Mouse (Mus musculus) hindbrain, embryonic 15.5 days (tissue): ENCODE measurements around the gene Slc30a5. TPM values are rescaled to one million over a fixed set of nuclear protein-coding genes. Genes with fewer than 3 reads are reported as not detected.
"Not testable (repeated sequence)": the region's sequence is repeated elsewhere in the genome, so short reads cannot be mapped to it uniquely, and the experiment has no call there.

ENCODE experiments used
- ATAC-seq: fragments of 200-750 bp; cut with Nextera tagmentation; 2 replicates; pipeline ENCODE4 v1.8.0; 2017; ENCODE audit warnings: low read depth, moderate number of reproducible peaks, moderate TSS enrichment; ENCODE audit not compliant: low FRiP score
- H3K27ac ChIP-seq: fragments of 300-500 bp; sonication (generic); replicated peaks from 2 replicates; pipeline ENCODE4 v1.5.1; 2015; ENCODE audit warnings: mild to moderate bottlenecking, inconsistent platforms
- H3K27me3 ChIP-seq: fragments of 300-500 bp; sonication (generic); 2 replicates; pipeline ENCODE4 v1.6.1; 2015; ENCODE audit warnings: control low read depth, inconsistent platforms
- H3K36me3 ChIP-seq: fragments of 300-500 bp; sonication (generic); 2 replicates; pipeline ENCODE4 v1.6.1; 2015; ENCODE audit warnings: control low read depth, inconsistent platforms
- H3K4me1 ChIP-seq: fragments of 300-500 bp; sonication (generic); replicated peaks from 2 replicates; pipeline ENCODE4 v1.6.1; 2015; ENCODE audit warnings: control low read depth, inconsistent platforms
- H3K4me2 ChIP-seq: fragments of 300-500 bp; sonication (generic); 2 replicates; pipeline ENCODE4 v1.6.1; 2015; ENCODE audit warnings: moderate library complexity, mild to moderate bottlenecking, inconsistent platforms
- H3K4me3 ChIP-seq: fragments of 300-500 bp; sonication (generic); 2 replicates; pipeline ENCODE4 v1.5.1; 2015; ENCODE audit warnings: mild to moderate bottlenecking, inconsistent platforms
- H3K9ac ChIP-seq: fragments of 300-500 bp; sonication (generic); 2 replicates; pipeline ENCODE4 v1.6.1; 2015; ENCODE audit warnings: inconsistent platforms
- H3K9me3 ChIP-seq: fragments of 300-500 bp; sonication (generic); 2 replicates; pipeline ENCODE4 v1.6.1; 2016; ENCODE audit warnings: control low read depth, inconsistent platforms
- WGBS: fragments of 180-500 bp; shearing (Covaris S2); methylation state at CpG from one replicate; pipeline ENCODE4 v1.1.7; 2015; 5-methylcytosine and 5-hydroxymethylcytosine counted together
- polyA plus RNA-seq: library from polyadenylated mRNA; unstranded; fragments of >200 nt; fragmentation: Nextera tagmentation; extraction: Ambion mirVana; gene quantifications from 2 replicates; pipeline ENCODE4 v1.2.1, GENCODE M21; 2015

The Slc30a5 gene
- polyA plus RNA-seq, 1 experiment from 2014 or later = 35.6 TPM

DNA sequence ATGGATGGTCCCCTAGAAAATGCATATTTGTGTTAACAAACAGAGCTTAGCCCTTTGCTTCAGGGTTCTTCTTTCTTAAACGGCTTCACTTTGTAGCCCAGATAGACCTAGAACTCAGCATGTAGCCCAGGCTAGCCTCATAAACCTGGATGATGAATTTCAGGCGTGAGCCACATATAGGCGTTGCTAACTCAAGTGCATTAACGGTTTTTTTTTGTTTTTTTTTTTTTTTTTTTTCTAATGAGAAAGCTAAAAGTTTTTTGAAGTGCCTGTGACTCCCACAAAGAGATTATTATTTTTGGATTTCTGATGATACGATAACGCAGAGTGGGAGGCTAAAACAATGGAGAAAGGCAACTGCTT is 394 bp upstream of the Slc30a5 start:
- 58% methylated on average over 6 of the region's 6 CpGs for WGBS
- H3K36me3 ChIP-seq = no peaks in the 10 kb centered on the region
- ATAC-seq = no peak

DNA sequence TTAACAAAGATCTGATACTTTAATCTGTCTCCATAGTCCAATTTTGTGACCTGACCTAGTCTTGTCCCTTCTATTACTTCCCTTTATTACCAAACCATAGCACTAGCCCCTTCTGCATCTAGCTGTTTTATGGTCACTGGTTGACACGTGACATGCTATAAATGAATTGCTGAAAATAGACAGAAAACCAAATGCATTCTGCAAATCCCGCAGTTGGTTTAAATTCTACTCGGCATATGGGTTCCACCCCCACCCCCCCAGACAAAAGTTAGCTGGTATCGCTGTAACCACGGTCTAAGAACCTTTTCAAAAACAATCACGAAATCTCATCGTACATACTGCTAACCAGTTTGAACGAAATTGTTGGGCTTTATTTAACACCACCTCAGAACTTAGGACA is 1.0 kb downstream of the Slc30a5 start:
- Histone ChIP-seq H3K9ac (peak overlapping the region; percentile 88), H3K27me3 (no peaks in the 10 kb centered on the region), H3K4me2 (peak overlapping the region; percentile 86), H3K9me3 (no peaks in the 10 kb centered on the region), H3K27ac (peak overlapping the region; percentile 87; the same call in 1 of the 2 replicates), H3K4me3 (peak overlapping the region; percentile 77), H3K36me3 (no peaks in the 10 kb centered on the region), H3K4me1 (peaks cover 22% of the 10 kb centered on the region)
- WGBS = 6% methylated on average over 8 of the region's 8 CpGs
- ATAC-seq = no peak

More for the DNA sequence above, 394 bp upstream of the Slc30a5 start:
- H3K4me1 ChIP-seq = peaks cover 22% of the 10 kb centered on the region
- no peak overlapping the region for H3K9ac ChIP-seq
- peak overlapping the region; percentile 86; the same call in 1 of the 2 replicates for H3K4me2 ChIP-seq
- H3K9me3 ChIP-seq = no peaks in the 10 kb centered on the region
- peak overlapping the region; percentile 87 for H3K27ac ChIP-seq
- peak overlapping the region; percentile 77 for H3K4me3 ChIP-seq
- no peaks in the 10 kb centered on the region for H3K27me3 ChIP-seq

DNA sequence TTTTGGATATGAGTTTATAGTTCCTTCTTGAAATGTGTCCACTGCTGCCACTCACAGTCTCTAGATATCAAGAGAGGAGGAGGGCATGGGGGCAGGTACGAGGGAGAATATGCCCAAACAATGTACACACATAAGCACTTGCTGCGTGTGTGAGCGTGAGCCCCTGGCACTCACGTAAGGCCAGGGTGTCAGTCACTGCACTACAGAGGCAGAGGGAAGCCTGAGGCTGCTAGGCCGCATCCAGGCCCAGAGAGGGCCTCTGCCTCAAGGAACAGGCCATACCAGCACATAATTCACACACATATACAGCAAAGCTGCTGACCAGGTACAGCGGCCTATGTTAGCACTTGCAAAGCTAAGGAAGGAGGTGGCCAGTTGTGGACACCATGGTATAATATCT is 2.1 kb downstream of the Slc30a5 start:
- Histone ChIP-seq H3K9me3 (no peaks in the 10 kb centered on the region), H3K27me3 (no peaks in the 10 kb centered on the region), H3K36me3 (0 out of 2 replicates have a peak, but pooled peaks cover 3% of the 10 kb centered on the region), H3K9ac (no peak overlapping the region), H3K27ac (no peak overlapping the region), H3K4me2 (peak overlapping the region; percentile 86), H3K4me1 (peaks cover 22% of the 10 kb centered on the region), H3K4me3 (no peak overlapping the region)
- WGBS = 90% methylated on average over 6 of the region's 6 CpGs
- no peak for ATAC-seq

DNA sequence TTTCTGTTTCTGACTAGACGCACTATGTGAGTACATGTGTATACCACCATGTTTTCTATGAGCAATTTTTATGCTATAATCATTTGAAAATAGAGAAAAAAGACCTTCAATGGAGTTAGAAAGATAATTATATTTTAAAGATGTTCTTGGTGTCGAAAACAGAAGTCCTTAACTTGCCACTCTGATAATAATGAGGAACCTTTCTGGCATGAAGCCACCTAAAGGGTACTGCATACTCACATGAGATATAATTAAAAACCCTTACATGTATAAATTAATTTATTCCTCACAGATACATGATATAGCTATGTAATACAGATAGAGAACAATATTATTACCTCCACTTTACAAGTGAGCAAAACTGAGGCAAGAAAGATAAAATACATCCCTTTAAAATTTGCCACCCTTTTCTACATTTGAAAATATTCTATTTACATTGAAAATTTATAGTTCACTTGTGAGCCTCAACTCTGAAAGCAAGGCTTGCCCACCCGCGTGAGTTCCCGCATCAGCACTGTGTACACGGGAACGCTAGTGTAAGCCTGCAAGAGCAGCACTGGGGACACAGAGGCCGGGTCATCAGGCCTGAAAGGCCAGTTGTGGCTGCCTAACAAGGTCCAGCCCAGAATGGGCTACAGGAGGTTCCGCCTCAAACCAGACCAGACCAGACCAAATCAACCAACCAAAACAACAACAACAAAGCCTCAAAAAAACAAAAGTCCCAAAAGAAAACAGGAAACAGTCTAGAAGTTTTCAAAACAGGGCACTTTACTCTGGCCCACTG is 7.4 kb downstream of the Slc30a5 start:
- Histone ChIP-seq H3K9me3 (no peaks in the 10 kb centered on the region), H3K27me3 (no peaks in the 10 kb centered on the region), H3K36me3 (peaks cover 36% of the 10 kb centered on the region), H3K9ac (no peak overlapping the region), H3K4me3 (no peak overlapping the region), H3K27ac (no peak overlapping the region), H3K4me1 (peaks cover 4% of the 10 kb centered on the region), H3K4me2 (no peak overlapping the region)
- ATAC-seq = no peak
- WGBS = 91% methylated on average over 9 of the region's 9 CpGs

DNA sequence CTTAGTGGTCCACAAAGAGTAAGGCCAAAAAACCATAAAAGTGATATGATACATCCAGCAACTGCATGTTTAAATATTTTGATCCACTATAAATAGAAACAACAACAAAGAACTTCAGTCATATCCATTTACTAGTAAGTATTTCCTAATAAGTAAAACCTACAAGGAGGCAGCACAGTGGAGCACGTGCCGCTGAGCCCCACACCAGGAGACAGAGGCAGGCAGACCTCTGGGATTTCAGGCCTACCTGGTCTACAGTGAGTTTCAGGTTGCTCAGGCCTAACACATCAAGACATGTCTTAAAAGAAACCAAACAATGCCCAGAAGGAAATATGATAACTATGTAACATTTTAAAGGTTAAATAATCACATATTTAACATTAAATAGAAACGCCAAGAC is 8.3 kb downstream of the Slc30a5 start:
- H3K27me3 ChIP-seq = no peaks in the 10 kb centered on the region
- H3K9me3 ChIP-seq = no peaks in the 10 kb centered on the region
- H3K36me3 ChIP-seq = peaks cover 44% of the 10 kb centered on the region
- no peak for ATAC-seq
- H3K9ac ChIP-seq = no peak overlapping the region
- no peaks in the 10 kb centered on the region for H3K4me1 ChIP-seq
- WGBS = over 99% methylated on average over 3 of the region's 3 CpGs
- H3K27ac ChIP-seq = no peak overlapping the region
- H3K4me3 ChIP-seq = no peak overlapping the region
- H3K4me2 ChIP-seq = no peak overlapping the region

DNA sequence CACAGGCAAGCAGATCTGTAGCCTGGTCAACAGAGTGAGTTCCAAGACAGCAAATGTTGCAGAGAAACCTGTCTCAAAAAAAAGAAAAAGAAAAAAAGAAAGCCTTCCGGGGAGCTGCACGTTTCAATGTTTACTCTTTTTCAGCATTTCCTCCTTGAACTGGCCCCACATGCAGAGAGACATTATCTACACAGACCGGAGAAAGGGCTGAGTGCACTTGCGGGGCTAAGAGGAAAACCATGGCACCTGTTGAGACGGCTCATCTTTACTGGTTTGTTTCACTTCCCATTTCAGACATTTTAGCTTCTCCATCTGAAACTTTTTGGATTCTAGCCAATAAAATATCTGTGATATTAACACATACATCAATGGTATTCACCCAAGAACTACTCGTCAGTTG is 8.9 kb downstream of the Slc30a5 start:
- no peak overlapping the region for H3K9ac ChIP-seq
- H3K4me1 ChIP-seq = no peaks in the 10 kb centered on the region
- WGBS = 92% methylated on average over 6 of the region's 6 CpGs
- H3K9me3 ChIP-seq = no peaks in the 10 kb centered on the region
- no peaks in the 10 kb centered on the region for H3K27me3 ChIP-seq
- H3K27ac ChIP-seq = no peak overlapping the region
- no peak for ATAC-seq
- H3K36me3 ChIP-seq = peaks cover 49% of the 10 kb centered on the region
- no peak overlapping the region for H3K4me3 ChIP-seq
- H3K4me2 ChIP-seq = no peak overlapping the region

DNA sequence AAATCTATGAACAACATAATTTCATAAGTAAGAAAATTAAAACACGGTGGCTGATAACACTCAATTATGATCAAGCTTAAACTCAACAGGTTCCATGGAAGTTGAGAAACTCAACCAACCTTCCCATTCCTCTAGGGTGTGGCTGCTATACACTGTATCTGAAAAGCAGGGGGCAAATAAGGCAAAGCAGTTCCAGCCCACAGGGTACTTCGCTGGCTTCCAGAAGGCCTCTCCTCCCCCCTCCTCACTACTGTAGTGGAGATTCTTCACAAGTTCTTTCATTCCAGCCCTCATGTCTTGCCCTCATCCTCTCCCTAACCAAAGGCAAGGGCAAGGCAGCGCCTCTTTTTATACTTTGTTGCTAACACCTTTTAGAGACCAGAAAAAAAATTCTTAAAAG is 9.4 kb downstream of the Slc30a5 start:
- Histone ChIP-seq H3K9me3 (no peaks in the 10 kb centered on the region), H3K27ac (no peak overlapping the region), H3K27me3 (no peaks in the 10 kb centered on the region), H3K4me3 (no peak overlapping the region), H3K9ac (no peak overlapping the region), H3K4me1 (no peaks in the 10 kb centered on the region), H3K4me2 (no peak overlapping the region), H3K36me3 (peaks cover 51% of the 10 kb centered on the region)
- ATAC-seq = no peak
- WGBS = 95% methylated on average over 3 of the region's 3 CpGs

DNA sequence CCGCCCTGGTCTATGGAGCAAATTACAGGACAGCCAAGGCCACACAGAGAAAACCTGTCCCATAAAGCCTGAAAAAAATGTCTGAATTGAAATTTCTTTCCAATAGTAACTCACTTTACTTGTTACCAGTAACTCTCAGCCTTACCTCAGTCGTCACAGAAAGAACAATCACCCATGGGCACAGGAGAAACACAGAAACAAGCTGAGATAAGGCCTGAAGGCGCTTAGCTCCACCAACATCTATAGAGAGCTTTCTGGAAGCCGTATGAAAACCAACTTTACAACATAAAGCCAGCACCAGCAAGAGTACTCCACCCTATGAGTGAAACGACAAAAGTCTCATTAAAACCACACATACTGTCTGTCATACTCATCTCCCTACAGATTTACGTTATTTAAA is 18.8 kb downstream of the Slc30a5 start:
- WGBS = 96% methylated on average over 6 of the region's 6 CpGs
- peaks cover 68% of the 10 kb centered on the region for H3K36me3 ChIP-seq
- ATAC-seq = no peak
- H3K4me2 ChIP-seq = no peak overlapping the region
- no peaks in the 10 kb centered on the region for H3K9me3 ChIP-seq
- H3K4me3 ChIP-seq = no peak overlapping the region
- H3K27me3 ChIP-seq = no peaks in the 10 kb centered on the region
- no peaks in the 10 kb centered on the region for H3K4me1 ChIP-seq
- no peak overlapping the region for H3K9ac ChIP-seq
- H3K27ac ChIP-seq = no peak overlapping the region

DNA sequence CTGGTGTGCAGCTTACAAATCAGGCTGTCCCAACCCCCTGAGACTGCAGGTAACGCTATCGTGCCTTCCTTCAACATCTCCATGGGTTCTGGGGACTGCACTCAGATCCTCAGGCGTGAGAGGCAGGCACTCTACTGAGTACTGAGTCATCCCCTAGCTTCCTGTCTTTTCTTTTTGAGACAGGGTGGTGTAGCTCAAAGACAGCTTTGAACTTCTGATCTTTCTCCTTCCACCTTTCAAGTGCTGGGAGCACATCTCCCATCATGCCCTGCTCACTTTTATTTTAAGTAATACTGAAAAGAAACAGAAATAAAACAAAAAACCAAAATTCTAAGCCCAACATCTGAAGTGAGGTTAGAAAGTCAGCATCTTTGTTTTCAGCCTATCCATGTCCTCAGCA is 27.5 kb downstream of the Slc30a5 start:
- Histone ChIP-seq H3K4me3 (no peak overlapping the region), H3K27me3 (no peaks in the 10 kb centered on the region), H3K36me3 (peaks cover 72% of the 10 kb centered on the region), H3K4me2 (no peak overlapping the region), H3K9me3 (no peaks in the 10 kb centered on the region), H3K9ac (no peak overlapping the region), H3K4me1 (no peaks in the 10 kb centered on the region), H3K27ac (no peak overlapping the region)
- 90% methylated on average over 3 of the region's 3 CpGs for WGBS
- ATAC-seq = no peak

DNA sequence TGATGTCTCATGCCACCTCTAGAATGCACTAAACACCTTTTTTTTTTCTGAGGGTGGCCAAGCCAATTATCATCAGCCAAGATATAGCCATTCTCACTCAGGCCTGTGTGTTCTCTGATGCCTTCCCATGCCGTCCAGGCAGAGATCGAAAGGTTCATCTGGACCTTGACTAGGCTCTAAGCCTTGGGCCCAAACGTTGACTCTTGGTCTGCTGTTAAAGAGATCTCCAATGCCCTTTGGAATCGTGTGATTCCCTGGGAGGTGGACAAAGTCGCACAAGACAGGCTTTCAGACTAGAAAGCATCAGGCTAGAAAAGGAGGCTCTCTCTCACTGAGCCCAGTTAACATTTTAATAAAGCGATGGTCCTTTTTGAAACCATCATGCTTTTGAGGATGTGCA is 36.1 kb downstream of the Slc30a5 start:
- no peak for ATAC-seq
- H3K36me3 ChIP-seq = peaks cover 10% of the 10 kb centered on the region
- 93% methylated on average over 6 of the region's 6 CpGs for WGBS
- no peaks in the 10 kb centered on the region for H3K9me3 ChIP-seq
- H3K27me3 ChIP-seq = no peaks in the 10 kb centered on the region
- H3K27ac ChIP-seq = no peak overlapping the region
- no peaks in the 10 kb centered on the region for H3K4me1 ChIP-seq
- no peak overlapping the region for H3K4me2 ChIP-seq
- H3K9ac ChIP-seq = no peak overlapping the region
- no peak overlapping the region for H3K4me3 ChIP-seq

DNA sequence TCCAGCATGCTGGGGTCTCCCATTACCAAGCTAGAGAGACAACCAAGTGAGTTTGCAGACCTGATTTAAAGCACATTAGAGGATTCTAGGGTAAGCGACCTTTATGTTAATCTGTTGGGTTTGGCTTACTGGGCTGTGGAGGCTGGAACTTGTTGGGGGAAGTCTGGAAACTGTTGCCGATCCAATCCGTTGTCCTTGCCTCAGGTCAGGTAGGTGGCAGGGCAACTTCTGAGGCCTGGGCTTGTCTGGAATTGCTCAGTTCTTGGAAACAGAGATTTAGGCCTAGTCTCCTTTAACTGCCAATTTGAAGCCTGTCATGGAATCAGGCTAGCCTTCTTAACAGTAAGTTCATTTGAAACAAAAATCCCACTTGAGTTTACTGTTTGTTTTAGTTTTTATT is 44.1 kb downstream of the Slc30a5 start:
- no peak overlapping the region for H3K9ac ChIP-seq
- no peaks in the 10 kb centered on the region for H3K36me3 ChIP-seq
- H3K4me2 ChIP-seq = no peak overlapping the region
- no peak for ATAC-seq
- WGBS = 91% methylated on average over 3 of the region's 3 CpGs
- peaks cover 8% of the 10 kb centered on the region for H3K4me1 ChIP-seq
- H3K27me3 ChIP-seq = no peaks in the 10 kb centered on the region
- H3K4me3 ChIP-seq = no peak overlapping the region
- H3K27ac ChIP-seq = no peak overlapping the region
- no peaks in the 10 kb centered on the region for H3K9me3 ChIP-seq

DNA sequence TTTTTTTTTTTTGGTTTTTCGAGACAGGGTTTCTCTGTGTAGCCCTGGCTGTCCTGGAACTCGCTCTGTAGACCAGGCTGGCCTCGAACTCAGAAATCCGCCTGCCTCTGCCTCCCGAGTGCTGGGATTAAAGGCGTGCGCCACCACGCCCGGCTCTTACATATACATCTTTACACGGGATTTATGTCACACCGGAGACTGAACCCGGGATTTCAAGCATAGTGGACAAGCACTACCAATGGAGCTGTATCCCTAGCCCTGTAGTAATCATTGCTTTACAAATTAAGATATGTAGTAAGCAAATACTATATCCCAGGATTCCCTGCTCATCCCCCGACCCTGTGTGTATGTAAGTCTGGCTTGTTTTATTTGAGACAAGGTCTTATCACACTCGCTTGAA is 45.2 kb downstream of the Slc30a5 start:
- WGBS = 96% methylated on average over 12 of the region's 14 CpGs
- H3K4me3 ChIP-seq, H3K36me3 ChIP-seq: not testable (repeated sequence)

More for the DNA sequence above, 45.2 kb downstream of the Slc30a5 start:
- not testable (repeated sequence) for ATAC-seq, H3K4me1 ChIP-seq, H3K4me2 ChIP-seq, H3K27ac ChIP-seq, H3K9me3 ChIP-seq, H3K27me3 ChIP-seq, H3K9ac ChIP-seq
